Mouse (Mus musculus): Measurements from ENCODE around the gene Galnt4. TPM values are rescaled to one million over a fixed set of nuclear protein-coding genes. Genes with fewer than 3 reads are reported as not detected.
A peak's percentile ranks its signal among the peaks of the same experiment; 100 is the strongest.

Galnt4 gene
- polyA plus RNA-seq, 1 experiment from 2014 or later: 5.3 TPM

DNA sequence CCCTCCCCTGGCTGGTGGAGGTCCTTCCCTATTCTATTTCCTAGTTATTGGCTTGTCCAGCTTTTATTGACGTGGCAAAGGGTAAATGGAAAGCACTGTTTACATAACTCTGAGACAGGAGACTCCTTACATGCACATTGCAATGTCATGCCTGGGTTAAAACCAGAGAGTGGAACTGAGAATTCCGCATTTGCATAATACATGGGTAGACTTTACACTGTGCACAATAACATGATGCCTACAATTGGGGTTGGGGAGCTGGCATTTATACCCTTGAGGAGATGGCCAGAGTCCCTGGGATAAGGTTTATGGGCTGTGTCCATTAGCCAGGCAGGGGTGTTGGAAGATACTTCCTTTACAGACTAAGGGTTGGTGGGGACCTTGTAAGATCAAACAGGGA lies 14.6 kb upstream of the Galnt4 start:
- no peak for ATAC-seq (ENCODE audit: low FRiP score, low read depth)
- Histone ChIP-seq H3K4me2 (replicated peaks) (no peak overlapping the region), H3K4me1 (no peaks in the 10 kb centered on the region), H3K27ac (replicated peaks) (no peak overlapping the region), H3K9ac (replicated peaks) (no peak overlapping the region), H3K27me3 (no peaks in the 10 kb centered on the region), H3K36me3 (no peaks in the 10 kb centered on the region), H3K4me3 (no peak overlapping the region), H3K9me3 (no peaks in the 10 kb centered on the region)
- 91% methylated on average over 2 of the region's 2 CpGs for WGBS

DNA sequence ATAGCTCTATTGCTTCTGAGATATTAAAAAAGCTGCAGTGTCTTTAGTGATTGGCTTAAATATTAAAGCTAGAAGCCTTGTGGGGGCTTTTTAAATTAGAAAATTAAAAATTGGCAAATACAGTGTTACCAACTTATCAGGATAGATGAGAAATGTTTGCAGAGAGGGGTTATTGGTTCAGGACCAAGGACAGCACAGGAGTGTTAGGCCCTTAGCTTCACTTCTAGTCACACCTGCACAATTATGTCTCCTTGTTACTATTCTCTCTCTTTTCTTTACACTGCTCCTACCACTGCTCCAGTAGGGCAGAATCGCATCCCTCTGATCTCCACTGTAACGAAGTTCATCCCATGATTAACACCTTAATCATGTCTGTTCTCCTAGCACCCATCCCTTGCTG lies 12.8 kb upstream of the Galnt4 start:
- Histone ChIP-seq H3K4me2 (replicated peaks) (no peak overlapping the region), H3K9me3 (no peaks in the 10 kb centered on the region), H3K4me3 (no peak overlapping the region), H3K9ac (replicated peaks) (no peak overlapping the region), H3K27ac (replicated peaks) (no peak overlapping the region), H3K36me3 (no peaks in the 10 kb centered on the region), H3K27me3 (no peaks in the 10 kb centered on the region), H3K4me1 (no peaks in the 10 kb centered on the region)
- WGBS: 89% methylated on average over 2 of the region's 2 CpGs
- ATAC-seq (ENCODE audit: low FRiP score, low read depth): no peak

DNA sequence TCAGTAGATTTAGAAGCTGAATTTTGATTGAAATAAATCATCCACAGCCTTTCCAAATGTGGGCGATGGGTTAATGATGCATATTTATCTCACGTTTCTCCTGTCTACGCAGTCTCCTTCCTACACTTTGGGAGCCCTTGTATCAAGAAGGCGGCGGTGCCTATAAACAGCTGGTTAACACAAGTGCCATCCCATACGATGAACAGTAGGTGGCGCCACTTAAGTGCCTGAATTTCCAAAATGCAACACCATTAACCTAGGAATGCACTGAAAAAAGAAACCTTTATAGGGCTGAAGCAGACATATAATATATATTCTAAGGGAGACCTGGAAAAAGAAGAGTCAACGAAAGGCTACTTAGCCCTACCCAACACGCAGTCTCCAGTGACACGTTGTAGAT lies 10.6 kb upstream of the Galnt4 start:
- Histone ChIP-seq H3K4me1 (no peaks in the 10 kb centered on the region), H3K36me3 (no peaks in the 10 kb centered on the region), H3K27me3 (no peaks in the 10 kb centered on the region), H3K9me3 (no peaks in the 10 kb centered on the region), H3K27ac (replicated peaks) (no peak overlapping the region), H3K4me2 (replicated peaks) (no peak overlapping the region), H3K9ac (replicated peaks) (no peak overlapping the region), H3K4me3 (no peak overlapping the region)
- no peak for ATAC-seq (ENCODE audit: low FRiP score, low read depth)
- WGBS: 74% methylated on average over 10 of the region's 10 CpGs

DNA sequence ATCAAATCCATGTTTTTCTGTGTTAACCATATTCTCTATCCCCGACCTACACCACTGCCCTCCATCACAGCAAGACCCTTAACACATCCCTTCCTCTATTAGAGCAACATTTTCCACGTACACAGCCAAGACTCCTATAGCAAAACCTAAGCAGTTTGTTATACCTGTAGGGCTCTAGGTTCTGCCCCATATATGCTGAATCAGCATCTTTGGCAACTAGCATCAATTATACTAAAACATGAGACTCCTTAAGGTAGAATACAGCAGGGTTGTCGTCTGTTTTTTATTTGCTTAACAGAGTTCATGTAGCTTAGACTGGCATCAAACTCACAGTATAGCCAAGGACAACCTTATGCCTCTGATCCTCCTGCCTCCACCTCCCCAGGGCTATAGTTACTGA lies 2.4 kb upstream of the Galnt4 start:
- H3K27ac ChIP-seq (replicated peaks): no peak overlapping the region
- H3K27me3 ChIP-seq: no peaks in the 10 kb centered on the region; the same call in 1 of the 2 replicates
- peaks cover 24% of the 10 kb centered on the region for H3K4me1 ChIP-seq
- no peak for ATAC-seq (ENCODE audit: low FRiP score, low read depth)
- peaks cover 16% of the 10 kb centered on the region for H3K36me3 ChIP-seq
- H3K4me3 ChIP-seq: no peak overlapping the region
- 86% methylated on average over 3 of the region's 3 CpGs for WGBS
- H3K9ac ChIP-seq (replicated peaks): no peak overlapping the region
- no peaks in the 10 kb centered on the region for H3K9me3 ChIP-seq
- H3K4me2 ChIP-seq (replicated peaks): no peak overlapping the region

DNA sequence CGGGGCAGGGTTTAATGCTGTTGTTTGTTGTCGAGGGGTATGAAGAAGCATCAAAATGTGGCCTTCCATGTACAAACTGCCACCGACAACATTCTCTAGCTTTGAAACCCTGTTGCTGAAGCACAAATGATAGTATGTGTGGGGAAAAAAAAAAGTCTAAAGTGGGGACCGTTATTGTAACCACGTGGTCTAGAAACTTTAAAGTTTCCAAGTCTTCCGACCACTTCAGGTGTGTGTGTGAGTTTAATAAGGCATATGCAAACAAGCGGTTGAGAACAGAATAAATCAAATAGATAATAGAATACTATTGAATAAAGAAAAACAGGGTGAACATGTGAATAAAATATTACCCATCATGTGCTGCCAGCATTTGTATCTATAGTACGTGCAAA lies 1.7 kb upstream of the Galnt4 start:
- peaks cover 22% of the 10 kb centered on the region for H3K36me3 ChIP-seq
- no peaks in the 10 kb centered on the region; the same call in 1 of the 2 replicates for H3K27me3 ChIP-seq
- H3K4me2 ChIP-seq (replicated peaks): peak overlapping the region; percentile 89
- H3K27ac ChIP-seq (replicated peaks): no peak overlapping the region
- peak overlapping the region; percentile 94 for H3K9ac ChIP-seq (replicated peaks)
- no peak; the same call in 1 of the 2 replicates for ATAC-seq (ENCODE audit: low FRiP score, low read depth)
- peak overlapping the region; percentile 97 for H3K4me3 ChIP-seq
- no peaks in the 10 kb centered on the region for H3K9me3 ChIP-seq
- 36% methylated on average over 8 of the region's 8 CpGs for WGBS
- peaks cover 28% of the 10 kb centered on the region for H3K4me1 ChIP-seq

DNA sequence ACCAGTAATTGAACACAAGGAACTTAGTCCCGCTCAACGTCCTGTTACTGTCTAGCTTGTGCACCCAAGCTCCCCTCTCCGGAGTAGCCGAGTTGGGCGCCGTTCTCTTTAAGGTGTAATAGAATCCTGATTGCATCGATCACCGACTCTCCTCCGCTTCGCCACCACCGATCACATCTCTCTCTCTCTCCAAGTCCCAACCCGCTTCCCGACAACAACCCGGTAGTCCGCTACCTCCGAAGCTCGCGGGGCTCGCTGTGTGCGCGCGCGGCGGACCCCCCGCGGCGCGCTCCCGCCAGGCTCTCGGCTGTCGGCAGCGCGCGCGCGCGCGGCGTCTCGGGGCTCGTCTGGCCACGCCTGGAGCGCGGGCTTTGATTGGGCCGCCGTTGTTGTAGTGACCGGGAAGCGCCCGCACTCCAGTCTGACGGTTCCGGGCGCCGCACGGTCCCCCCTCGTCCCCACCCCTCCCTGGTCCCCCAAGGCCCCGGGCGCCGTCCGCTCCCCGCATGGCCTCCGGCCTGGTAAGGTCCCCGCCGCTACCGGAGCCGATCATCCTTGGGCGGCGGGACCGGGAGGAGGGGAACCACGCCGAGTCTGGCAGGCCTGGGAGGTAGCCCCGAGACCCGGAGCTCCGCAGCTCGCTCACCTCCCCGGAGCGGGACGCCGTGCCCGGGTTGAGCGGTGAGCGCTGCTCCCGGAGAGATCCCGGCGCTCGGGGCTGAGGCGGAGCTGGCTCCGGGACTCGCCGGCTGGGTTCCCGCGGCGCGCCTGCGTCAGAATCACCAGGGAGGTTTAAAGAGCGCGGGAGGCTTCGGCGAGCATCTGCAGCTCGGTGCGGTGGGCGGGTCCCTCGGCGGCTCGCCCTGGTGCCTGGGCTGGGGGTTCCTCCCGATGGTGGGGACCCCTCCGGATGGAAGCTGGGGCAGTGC lies 992 bp upstream of the Galnt4 start, which contains the start of gene Poc1b:
Gene Poc1b, plus strand, starts transcription at position 334 of the 929 bp plus-strand sequence.
- H3K4me3 ChIP-seq: peak within 1 kb of the TSS; percentile 97
- H3K9ac ChIP-seq (replicated peaks): peak within 1 kb of the TSS; percentile 94
- no peaks in the 10 kb centered on the region; the same call in 1 of the 2 replicates for H3K27me3 ChIP-seq
- no peaks in the 10 kb centered on the region for H3K9me3 ChIP-seq
- peak within 1 kb of the TSS; percentile 90 for H3K27ac ChIP-seq (replicated peaks)
- H3K4me1 ChIP-seq: peaks cover 28% of the 10 kb centered on the region
- under 1% methylated on average over 101 of the region's 106 CpGs for whole genome bisulfite sequencing
- H3K36me3 ChIP-seq: peaks cover 23% of the 10 kb centered on the region
- peak within 1 kb of the TSS; percentile 89 for H3K4me2 ChIP-seq (replicated peaks)
- peak; percentile 95 for ATAC-seq (ENCODE audit: low FRiP score, low read depth)

DNA sequence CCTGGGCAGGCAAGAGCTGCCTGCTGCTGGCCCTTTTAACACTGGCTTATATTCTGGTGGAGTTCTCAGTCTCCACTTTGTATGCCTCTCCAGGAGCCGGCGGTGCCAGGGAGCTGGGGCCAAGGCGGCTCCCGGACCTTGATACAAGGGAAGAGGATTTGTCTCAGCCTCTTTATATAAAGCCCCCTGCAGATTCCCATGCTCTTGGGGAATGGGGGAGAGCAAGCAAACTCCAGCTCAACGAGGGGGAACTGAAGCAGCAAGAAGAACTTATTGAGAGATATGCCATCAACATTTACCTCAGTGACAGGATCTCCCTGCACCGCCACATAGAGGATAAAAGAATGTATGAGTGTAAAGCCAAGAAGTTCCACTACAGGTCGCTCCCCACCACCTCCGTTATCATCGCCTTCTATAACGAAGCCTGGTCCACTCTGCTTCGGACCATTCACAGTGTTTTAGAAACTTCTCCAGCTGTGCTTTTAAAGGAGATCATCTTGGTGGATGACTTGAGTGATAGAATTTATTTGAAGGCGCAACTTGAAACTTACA lies 548 bp downstream of the Galnt4 start:
- H3K27ac ChIP-seq (replicated peaks): no peak overlapping the region
- H3K36me3 ChIP-seq: peaks cover 20% of the 10 kb centered on the region
- no peaks in the 10 kb centered on the region for H3K9me3 ChIP-seq
- no peaks in the 10 kb centered on the region; the same call in 1 of the 2 replicates for H3K27me3 ChIP-seq
- peak overlapping the region; percentile 97 for H3K4me3 ChIP-seq
- H3K9ac ChIP-seq (replicated peaks): peak overlapping the region; percentile 94
- H3K4me2 ChIP-seq (replicated peaks): peak overlapping the region; percentile 89
- 34% methylated on average over 12 of the region's 12 CpGs for WGBS
- peaks cover 28% of the 10 kb centered on the region for H3K4me1 ChIP-seq
- ATAC-seq (ENCODE audit: low FRiP score, low read depth): no peak

DNA sequence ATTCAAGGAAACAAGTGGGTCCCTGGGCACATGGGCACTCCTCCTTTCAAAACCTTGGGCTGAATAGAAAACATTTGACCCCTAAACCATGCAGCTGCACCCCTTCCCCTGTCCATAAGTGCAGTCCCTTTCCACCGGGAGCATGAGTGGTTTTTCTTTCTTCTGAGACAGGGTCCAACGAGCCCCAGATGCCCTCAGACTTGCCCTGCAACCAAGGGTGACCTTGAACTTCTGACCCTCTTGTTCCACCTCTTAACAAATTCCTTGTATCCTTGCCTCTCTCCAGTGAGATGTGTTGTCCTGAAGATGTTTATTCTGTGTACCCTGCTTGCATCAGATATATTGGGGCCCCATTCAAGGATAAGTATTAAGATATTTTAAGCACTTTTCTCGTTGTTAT lies 5.6 kb downstream of the Galnt4 start:
- peaks cover 26% of the 10 kb centered on the region for H3K4me1 ChIP-seq
- no peaks in the 10 kb centered on the region for H3K9me3 ChIP-seq
- peaks cover 24% of the 10 kb centered on the region for H3K36me3 ChIP-seq
- 47% methylated on average over 3 of the region's 3 CpGs for WGBS
- H3K9ac ChIP-seq (replicated peaks): no peak overlapping the region
- no peak for ATAC-seq (ENCODE audit: low FRiP score, low read depth)
- H3K4me2 ChIP-seq (replicated peaks): no peak overlapping the region
- H3K27me3 ChIP-seq: no peaks in the 10 kb centered on the region
- no peak overlapping the region for H3K27ac ChIP-seq (replicated peaks)
- no peak overlapping the region for H3K4me3 ChIP-seq

DNA sequence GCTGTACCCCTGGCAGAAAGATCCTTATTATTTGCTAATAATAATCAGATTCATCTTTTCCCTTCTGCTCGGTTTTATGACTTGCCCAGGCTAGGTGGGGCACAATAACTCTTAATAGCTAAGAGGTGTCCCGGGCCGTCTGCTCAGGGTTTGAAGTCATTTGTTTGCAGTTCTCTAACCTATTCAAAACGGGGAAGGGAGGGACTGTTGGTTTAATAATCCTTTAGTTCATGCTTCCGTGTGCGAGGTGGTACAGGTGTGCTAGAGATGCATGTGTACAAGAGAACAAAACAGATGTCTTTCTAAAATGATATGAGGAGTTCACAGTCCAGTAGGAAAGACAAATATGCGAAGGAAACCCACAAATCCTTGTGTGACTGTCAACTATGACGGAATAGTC lies 6.3 kb downstream of the Galnt4 start:
- H3K27me3 ChIP-seq: no peaks in the 10 kb centered on the region
- H3K4me1 ChIP-seq: peaks cover 19% of the 10 kb centered on the region
- H3K4me2 ChIP-seq (replicated peaks): no peak overlapping the region
- no peak overlapping the region for H3K4me3 ChIP-seq
- no peak overlapping the region for H3K27ac ChIP-seq (replicated peaks)
- H3K9ac ChIP-seq (replicated peaks): no peak overlapping the region
- no peak for ATAC-seq (ENCODE audit: low FRiP score, low read depth)
- 84% methylated on average over 8 of the region's 8 CpGs for WGBS
- H3K9me3 ChIP-seq: no peaks in the 10 kb centered on the region
- H3K36me3 ChIP-seq: peaks cover 23% of the 10 kb centered on the region

DNA sequence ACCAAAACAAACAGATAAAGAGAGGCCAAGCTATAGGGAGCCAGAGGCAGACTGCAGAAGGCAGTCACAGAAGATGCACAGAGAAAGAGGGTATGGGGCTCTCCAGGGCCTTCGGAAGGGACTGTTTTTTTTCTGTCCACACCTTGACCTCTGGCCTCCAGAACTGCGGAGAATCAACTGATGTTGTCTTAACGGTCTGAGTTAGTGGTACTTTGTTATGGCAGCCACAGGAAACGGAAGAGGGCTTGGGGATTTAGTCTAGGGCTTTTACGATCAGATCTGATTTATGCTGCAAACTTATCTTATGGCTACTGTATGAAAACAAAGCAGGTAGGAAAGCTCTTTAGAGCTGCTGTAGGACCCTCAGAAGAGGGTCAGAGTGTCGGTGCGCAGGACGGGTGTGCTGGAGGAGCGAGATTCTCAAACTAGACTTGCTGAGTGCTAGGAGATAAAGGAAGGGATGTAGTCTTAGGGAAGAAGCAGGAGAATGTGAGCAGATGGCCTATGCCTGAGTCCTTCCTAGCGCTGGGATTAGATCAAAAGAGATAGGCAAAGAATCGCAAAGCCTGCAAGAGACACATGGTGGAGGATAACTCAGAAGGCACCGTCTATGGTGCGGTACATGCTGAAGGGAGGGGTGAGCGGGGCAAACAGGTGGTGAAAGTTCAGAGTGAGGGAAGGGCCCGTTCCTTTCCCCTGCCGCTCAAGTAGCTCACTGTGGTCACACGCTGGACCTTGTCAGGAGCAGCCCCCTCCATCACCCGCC lies 7.7 kb downstream of the Galnt4 start:
- 58% methylated on average over 18 of the region's 18 CpGs for WGBS
- no peak overlapping the region for H3K27ac ChIP-seq (replicated peaks)
- H3K4me2 ChIP-seq (replicated peaks): no peak overlapping the region
- H3K4me1 ChIP-seq: peaks cover 14% of the 10 kb centered on the region
- no peaks in the 10 kb centered on the region for H3K27me3 ChIP-seq
- peaks cover 12% of the 10 kb centered on the region; the same call in 1 of the 2 replicates for H3K36me3 ChIP-seq
- no peaks in the 10 kb centered on the region for H3K9me3 ChIP-seq
- no peak overlapping the region for H3K9ac ChIP-seq (replicated peaks)
- ATAC-seq (ENCODE audit: low FRiP score, low read depth): peak; percentile 35; the same call in 1 of the 2 replicates
- H3K4me3 ChIP-seq: no peak overlapping the region

DNA sequence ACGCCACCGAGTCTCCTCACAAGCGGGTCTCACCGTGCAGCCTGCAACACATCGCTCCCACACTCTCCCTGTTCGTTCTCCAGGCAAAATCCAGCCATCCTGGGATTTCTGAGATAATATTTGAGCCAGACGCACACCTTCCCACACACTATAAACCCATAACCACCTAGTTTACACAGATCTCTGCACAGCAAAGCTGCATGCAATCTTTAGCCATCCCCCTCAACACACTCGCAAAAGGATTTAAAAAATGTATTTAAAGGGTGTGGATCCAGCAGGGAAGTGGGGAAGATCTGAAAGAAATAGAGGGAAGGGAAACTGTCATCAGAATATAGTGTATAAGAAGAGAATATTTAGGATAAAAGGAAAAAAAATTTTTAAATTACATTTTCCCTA lies 8.3 kb downstream of the Galnt4 start:
- WGBS: 74% methylated on average over 8 of the region's 8 CpGs
- ATAC-seq (ENCODE audit: low FRiP score, low read depth): no peak
- no peak overlapping the region for H3K27ac ChIP-seq (replicated peaks)

More for the DNA sequence above, 8.3 kb downstream of the Galnt4 start:
- Histone ChIP-seq H3K36me3 (0 out of 2 replicates have a peak, but pooled peaks cover 7% of the 10 kb centered on the region), H3K9ac (replicated peaks) (no peak overlapping the region), H3K9me3 (no peaks in the 10 kb centered on the region), H3K4me1 (peaks cover 11% of the 10 kb centered on the region), H3K27me3 (no peaks in the 10 kb centered on the region), H3K4me2 (replicated peaks) (no peak overlapping the region), H3K4me3 (no peak overlapping the region)

Measured in midbrain, embryonic 12.5 days (tissue).